Mouse (Mus musculus): ENCODE measurements around the gene Mink1. TPM values are rescaled to one million over a fixed set of nuclear protein-coding genes. Genes with fewer than 3 reads are reported as not detected.
"Not testable (repeated sequence)": the region's sequence is repeated elsewhere in the genome, so short reads cannot be mapped to it uniquely, and the experiment has no call there.

Mink1 gene
- polyA plus RNA-seq, 1 experiment from 2014 or later, result 17.6 TPM

DNA sequence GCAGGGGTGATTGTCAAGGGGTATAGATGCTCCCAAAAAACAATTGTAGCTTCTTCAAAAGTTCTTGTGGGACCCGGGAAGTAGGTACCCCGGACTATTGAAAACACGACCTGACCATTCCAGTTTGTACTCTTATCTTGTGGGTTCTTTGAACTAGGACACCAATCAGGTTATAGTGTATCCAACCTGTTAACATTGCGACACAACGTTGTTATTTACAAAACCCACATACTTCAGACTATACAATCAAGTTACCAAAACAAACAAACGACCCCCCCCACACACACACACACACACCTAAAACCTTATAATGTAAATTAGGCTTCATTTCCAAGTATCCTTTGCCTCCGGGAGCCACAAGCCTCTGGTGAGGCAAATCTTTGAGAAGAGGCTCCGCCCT is 37.9 kb upstream of the Mink1 start:
- Histone ChIP-seq H3K9me3 (ENCODE audit: control insufficient read depth, low read length) (no peaks in the 10 kb centered on the region), H3K4me1 (replicated peaks; ENCODE audit: control insufficient read depth, insufficient read depth, low read length) (peaks cover 4% of the 10 kb centered on the region), H3K9ac (ENCODE audit: low read depth, low read length) (no peak overlapping the region), H3K4me3 (ENCODE audit: low read depth, low read length) (peak overlapping the region; percentile 81), H3K4me2 (replicated peaks; ENCODE audit: low read depth, low read length) (peak overlapping the region; percentile 32), H3K36me3 (ENCODE audit: control insufficient read depth, insufficient read depth, low read length) (peaks cover 9% of the 10 kb centered on the region; the same call in 1 of the 2 replicates), H3K27me3 (ENCODE audit: control insufficient read depth, insufficient read depth, low read length) (no peaks in the 10 kb centered on the region), H3K27ac (ENCODE audit: low read depth, low read length) (no peak overlapping the region)
- peak; percentile 22; the same call in 1 of the 2 replicates for ATAC-seq (ENCODE audit: low FRiP score)
- DNase-seq (ENCODE audit: low spot score), result no peak
- 6% methylated on average over 8 of the region's 8 CpGs for WGBS

DNA sequence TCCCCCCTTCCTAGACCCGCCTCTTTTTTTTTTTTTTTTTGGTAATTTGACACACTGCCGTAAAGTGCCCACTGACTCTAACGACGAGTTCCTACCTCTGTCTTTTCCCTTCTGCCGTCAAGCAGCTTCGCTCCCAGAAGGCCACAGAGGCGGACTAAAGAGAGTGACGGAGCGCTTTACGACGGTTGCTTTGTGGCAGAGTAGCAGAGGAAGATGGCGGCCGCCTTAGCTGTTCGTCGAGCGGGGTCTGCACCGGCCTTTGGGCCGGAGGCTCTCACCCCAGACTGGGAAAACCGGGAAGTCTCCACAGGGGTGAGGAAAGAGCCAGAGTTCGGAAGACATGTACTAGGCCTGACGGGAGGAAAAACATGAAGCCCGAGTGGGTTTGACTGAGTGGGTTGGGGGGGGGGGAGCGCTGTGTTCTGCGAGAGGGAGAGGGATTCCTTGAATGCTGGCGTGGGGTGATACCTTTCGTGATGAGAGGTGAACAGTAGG is 37.5 kb upstream of the Mink1 start, which contains the start of gene Psmb6:
Psmb6 (plus strand) TSS at position 184 of the 495 bp plus-strand sequence.
- H3K4me2 ChIP-seq (replicated peaks; ENCODE audit: low read depth, low read length), result peak within 1 kb of the TSS; percentile 47
- ATAC-seq (ENCODE audit: low FRiP score) (peak; percentile 92), DNase-seq (ENCODE audit: low spot score) (peak; percentile 92)
- WGBS, result 0% methylated on average over 25 of the region's 26 CpGs
- H3K27ac ChIP-seq (ENCODE audit: low read depth, low read length), result no peak within 1 kb of the TSS
- peak within 1 kb of the TSS; percentile 75 for H3K9ac ChIP-seq (ENCODE audit: low read depth, low read length)
- H3K36me3 ChIP-seq (ENCODE audit: control insufficient read depth, insufficient read depth, low read length), result peaks cover 9% of the 10 kb centered on the region; the same call in 1 of the 2 replicates
- peaks cover 4% of the 10 kb centered on the region for H3K4me1 ChIP-seq (replicated peaks; ENCODE audit: control insufficient read depth, insufficient read depth, low read length)
- peak within 1 kb of the TSS; percentile 81 for H3K4me3 ChIP-seq (ENCODE audit: low read depth, low read length)
- H3K9me3 ChIP-seq (ENCODE audit: control insufficient read depth, low read length), result no peaks in the 10 kb centered on the region
- no peaks in the 10 kb centered on the region for H3K27me3 ChIP-seq (ENCODE audit: control insufficient read depth, insufficient read depth, low read length)

DNA sequence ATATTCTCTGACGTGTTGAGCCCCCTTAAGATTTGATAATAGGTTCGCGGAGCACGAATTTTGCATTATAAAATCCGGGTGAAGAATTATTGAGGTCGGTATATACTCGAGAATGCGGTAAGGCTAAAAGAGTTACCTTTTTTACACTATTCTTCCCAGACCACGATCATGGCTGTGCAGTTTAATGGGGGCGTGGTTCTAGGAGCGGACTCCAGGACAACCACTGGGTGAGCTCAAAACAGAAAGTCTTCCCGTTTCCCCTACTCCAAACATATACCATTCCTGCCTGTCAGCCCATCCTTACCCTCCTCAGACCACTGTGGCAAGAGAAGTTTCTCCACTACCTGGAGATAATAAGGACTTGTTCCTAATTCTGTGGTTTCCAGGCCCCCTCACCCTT is 37.0 kb upstream of the Mink1 start:
- peak; percentile 56 for ATAC-seq (ENCODE audit: low FRiP score)
- Histone ChIP-seq H3K9me3 (ENCODE audit: control insufficient read depth, low read length) (no peaks in the 10 kb centered on the region), H3K4me3 (ENCODE audit: low read depth, low read length) (peak overlapping the region; percentile 81), H3K4me1 (replicated peaks; ENCODE audit: control insufficient read depth, insufficient read depth, low read length) (peaks cover 4% of the 10 kb centered on the region; the same call in 1 of the 2 replicates), H3K4me2 (replicated peaks; ENCODE audit: low read depth, low read length) (peak overlapping the region; percentile 47), H3K36me3 (ENCODE audit: control insufficient read depth, insufficient read depth, low read length) (peaks cover 9% of the 10 kb centered on the region; the same call in 1 of the 2 replicates), H3K27ac (ENCODE audit: low read depth, low read length) (no peak overlapping the region), H3K27me3 (ENCODE audit: control insufficient read depth, insufficient read depth, low read length) (no peaks in the 10 kb centered on the region), H3K9ac (ENCODE audit: low read depth, low read length) (peak overlapping the region; percentile 75)
- WGBS, result 3% methylated on average over 12 of the region's 12 CpGs
- no peak for DNase-seq (ENCODE audit: low spot score)

DNA sequence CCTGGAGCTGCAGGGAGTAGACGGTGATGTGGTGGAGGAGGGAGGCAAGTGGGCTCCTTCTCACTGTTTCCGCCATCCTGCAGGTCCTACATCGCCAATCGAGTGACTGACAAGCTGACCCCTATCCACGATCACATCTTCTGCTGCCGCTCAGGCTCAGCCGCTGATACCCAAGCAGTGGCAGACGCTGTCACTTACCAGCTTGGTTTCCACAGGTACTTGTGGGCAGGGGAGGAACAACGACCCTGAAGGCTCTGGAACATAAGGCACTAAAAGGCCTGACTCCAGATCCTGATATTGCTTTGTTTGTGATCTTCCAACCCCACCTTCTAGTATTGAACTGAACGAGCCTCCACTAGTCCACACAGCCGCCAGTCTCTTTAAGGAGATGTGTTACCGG is 36.5 kb upstream of the Mink1 start:
- WGBS, result 92% methylated on average over 12 of the region's 12 CpGs
- H3K27ac ChIP-seq (ENCODE audit: low read depth, low read length), result no peak overlapping the region
- peaks cover 4% of the 10 kb centered on the region; the same call in 1 of the 2 replicates for H3K4me1 ChIP-seq (replicated peaks; ENCODE audit: control insufficient read depth, insufficient read depth, low read length)
- peaks cover 9% of the 10 kb centered on the region; the same call in 1 of the 2 replicates for H3K36me3 ChIP-seq (ENCODE audit: control insufficient read depth, insufficient read depth, low read length)
- H3K9ac ChIP-seq (ENCODE audit: low read depth, low read length), result peak overlapping the region; percentile 75; the same call in 1 of the 2 replicates
- peak overlapping the region; percentile 47 for H3K4me2 ChIP-seq (replicated peaks; ENCODE audit: low read depth, low read length)
- H3K4me3 ChIP-seq (ENCODE audit: low read depth, low read length), result peak overlapping the region; percentile 81
- ATAC-seq (ENCODE audit: low FRiP score), result no peak
- no peak for DNase-seq (ENCODE audit: low spot score)
- H3K27me3 ChIP-seq (ENCODE audit: control insufficient read depth, insufficient read depth, low read length), result no peaks in the 10 kb centered on the region
- no peaks in the 10 kb centered on the region for H3K9me3 ChIP-seq (ENCODE audit: control insufficient read depth, low read length)

DNA sequence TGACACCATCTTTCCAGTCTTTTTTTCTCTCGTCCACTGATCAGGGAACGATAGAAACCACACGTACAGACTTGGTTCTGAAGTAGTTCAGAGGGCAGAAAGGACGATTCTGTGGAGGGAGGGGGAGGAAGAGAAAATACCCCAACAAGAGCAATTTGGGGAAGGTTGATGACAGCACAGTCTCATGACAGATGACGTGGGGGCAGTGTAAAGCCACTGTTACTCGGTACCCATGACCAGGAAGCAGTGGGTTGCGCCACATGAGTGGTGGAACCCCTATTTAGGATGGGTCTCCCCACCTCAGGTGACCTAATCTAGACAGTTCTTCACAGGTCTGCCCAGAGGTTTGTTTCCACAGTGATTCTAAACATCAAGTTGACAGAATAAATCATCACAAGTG is 34.1 kb upstream of the Mink1 start:
- DNase-seq (ENCODE audit: low spot score) (no peak), ATAC-seq (ENCODE audit: low FRiP score) (no peak)
- H3K4me3 ChIP-seq (ENCODE audit: low read depth, low read length), result no peak overlapping the region
- no peak overlapping the region for H3K4me2 ChIP-seq (replicated peaks; ENCODE audit: low read depth, low read length)
- no peaks in the 10 kb centered on the region for H3K9me3 ChIP-seq (ENCODE audit: control insufficient read depth, low read length)
- H3K27ac ChIP-seq (ENCODE audit: low read depth, low read length), result no peak overlapping the region
- WGBS, result 87% methylated on average over 7 of the region's 7 CpGs
- no peaks in the 10 kb centered on the region for H3K27me3 ChIP-seq (ENCODE audit: control insufficient read depth, insufficient read depth, low read length)
- no peak overlapping the region for H3K9ac ChIP-seq (ENCODE audit: low read depth, low read length)
- peaks cover 9% of the 10 kb centered on the region; the same call in 1 of the 2 replicates for H3K36me3 ChIP-seq (ENCODE audit: control insufficient read depth, insufficient read depth, low read length)
- peaks cover 4% of the 10 kb centered on the region; the same call in 1 of the 2 replicates for H3K4me1 ChIP-seq (replicated peaks; ENCODE audit: control insufficient read depth, insufficient read depth, low read length)

DNA sequence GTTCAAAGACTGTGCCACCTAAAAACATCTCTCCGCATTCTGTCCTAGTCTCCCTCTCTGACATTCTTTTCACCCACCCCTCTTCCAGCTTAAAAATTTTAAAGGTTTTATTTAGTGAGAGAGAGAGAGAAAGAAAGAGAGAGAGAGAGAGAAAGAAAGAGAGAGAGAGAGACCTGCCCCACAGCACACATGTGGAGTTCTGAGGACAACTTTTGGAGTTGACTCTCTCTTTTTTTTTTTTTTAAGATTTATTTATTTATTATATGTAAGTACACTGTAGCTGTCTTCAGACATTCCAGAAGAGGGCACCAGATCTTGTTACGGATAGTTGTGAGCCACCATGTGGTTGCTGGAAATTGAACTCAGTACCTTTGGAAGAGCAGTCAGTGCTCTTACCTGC is 31.6 kb upstream of the Mink1 start:
- H3K9ac ChIP-seq (ENCODE audit: low read depth, low read length); DNase-seq (ENCODE audit: low spot score); H3K4me1 ChIP-seq (replicated peaks; ENCODE audit: control insufficient read depth, insufficient read depth, low read length); H3K4me3 ChIP-seq (ENCODE audit: low read depth, low read length); H3K4me2 ChIP-seq (replicated peaks; ENCODE audit: low read depth, low read length); H3K9me3 ChIP-seq (ENCODE audit: control insufficient read depth, low read length); H3K27ac ChIP-seq (ENCODE audit: low read depth, low read length); H3K36me3 ChIP-seq (ENCODE audit: control insufficient read depth, insufficient read depth, low read length); ATAC-seq (ENCODE audit: low FRiP score); H3K27me3 ChIP-seq (ENCODE audit: control insufficient read depth, insufficient read depth, low read length): not testable (repeated sequence)
- WGBS, result 69% methylated on average over 2 of the region's 2 CpGs

DNA sequence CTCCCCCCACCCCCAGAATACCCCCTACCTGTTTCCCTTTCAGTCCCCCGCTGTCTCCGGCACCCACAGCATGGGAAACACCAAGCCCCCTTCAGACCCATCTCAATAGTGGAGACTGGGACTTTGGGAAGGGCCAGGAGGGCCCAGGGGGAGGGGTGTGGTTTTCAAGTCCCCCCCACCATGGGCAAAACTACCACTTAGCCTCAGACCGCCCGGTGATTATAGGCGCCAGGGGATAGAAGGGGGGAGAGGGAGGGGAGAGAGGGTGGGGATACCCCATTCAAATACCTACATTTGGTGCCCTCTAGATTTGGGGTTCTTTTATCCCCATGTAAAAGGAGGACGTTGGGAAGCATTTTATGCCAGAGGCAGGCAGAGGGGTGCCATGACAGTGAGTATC is 29.8 kb upstream of the Mink1 start, which contains the start of gene Gm40193:
Gm40193 (minus strand) TSS at position 101 of the 400 bp plus-strand sequence.
- H3K4me1 ChIP-seq (replicated peaks; ENCODE audit: control insufficient read depth, insufficient read depth, low read length), result no peaks in the 10 kb centered on the region
- H3K4me3 ChIP-seq (ENCODE audit: low read depth, low read length), result no peak within 1 kb of the TSS
- no peak within 1 kb of the TSS for H3K9ac ChIP-seq (ENCODE audit: low read depth, low read length)
- WGBS, result 78% methylated on average over 6 of the region's 6 CpGs
- no peak within 1 kb of the TSS for H3K27ac ChIP-seq (ENCODE audit: low read depth, low read length)
- no peaks in the 10 kb centered on the region for H3K27me3 ChIP-seq (ENCODE audit: control insufficient read depth, insufficient read depth, low read length)
- ATAC-seq (ENCODE audit: low FRiP score) (no peak), DNase-seq (ENCODE audit: low spot score) (no peak)
- no peaks in the 10 kb centered on the region for H3K9me3 ChIP-seq (ENCODE audit: control insufficient read depth, low read length)
- no peak within 1 kb of the TSS for H3K4me2 ChIP-seq (replicated peaks; ENCODE audit: low read depth, low read length)
- peaks cover 3% of the 10 kb centered on the region; the same call in 1 of the 2 replicates for H3K36me3 ChIP-seq (ENCODE audit: control insufficient read depth, insufficient read depth, low read length)

DNA sequence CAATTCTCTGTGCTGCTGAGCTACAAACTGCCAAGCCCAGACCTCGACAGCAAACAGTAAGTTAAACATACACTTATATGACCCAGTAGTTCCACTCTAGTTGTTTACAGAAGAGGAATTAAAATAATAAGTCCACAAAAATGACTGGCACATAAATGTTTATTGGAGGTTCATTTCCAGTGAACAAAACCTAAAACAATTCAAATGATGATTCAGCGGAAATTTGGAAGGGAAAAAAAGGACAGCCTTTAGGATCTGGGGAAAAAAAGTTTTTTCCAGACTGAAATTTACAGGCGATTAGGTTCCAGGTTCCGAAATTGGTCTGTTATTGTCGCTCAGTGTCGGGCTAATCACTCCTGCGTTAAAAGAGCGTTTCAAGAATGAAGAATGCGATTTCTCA is 23.3 kb upstream of the Mink1 start:
- 27% methylated on average over 9 of the region's 9 CpGs for WGBS
- no peak for ATAC-seq (ENCODE audit: low FRiP score)
- Histone ChIP-seq H3K27me3 (ENCODE audit: control insufficient read depth, insufficient read depth, low read length) (peaks cover 7% of the 10 kb centered on the region), H3K4me3 (ENCODE audit: low read depth, low read length) (peak overlapping the region; percentile 51; the same call in 1 of the 2 replicates), H3K27ac (ENCODE audit: low read depth, low read length) (no peak overlapping the region), H3K4me2 (replicated peaks; ENCODE audit: low read depth, low read length) (peak overlapping the region; percentile 93), H3K9ac (ENCODE audit: low read depth, low read length) (0 out of 2 replicates have a peak overlapping the region, but pooled peaks have one; percentile 59), H3K9me3 (ENCODE audit: control insufficient read depth, low read length) (no peaks in the 10 kb centered on the region), H3K4me1 (replicated peaks; ENCODE audit: control insufficient read depth, insufficient read depth, low read length) (no peaks in the 10 kb centered on the region), H3K36me3 (ENCODE audit: control insufficient read depth, insufficient read depth, low read length) (no peaks in the 10 kb centered on the region)
- no peak for DNase-seq (ENCODE audit: low spot score)
